Mouse (Mus musculus) thymus, adult 2 months (tissue): ENCODE data around the gene Rwdd2b. TPM values are rescaled to one million over a fixed set of nuclear protein-coding genes. Genes with fewer than 3 reads are reported as not detected.
A peak's percentile ranks its signal among the peaks of the same experiment; 100 is the strongest.

Experiments used
- DNase-seq: peaks from one replicate; pipeline ENCODE4 v3.0.0; 2021
- H3K27ac ChIP-seq: fragments of 200-500 bp; 2 replicates; pipeline ENCODE4 v1.5.1; 2012; ENCODE audit warnings: low read length, control low read depth; ENCODE audit not compliant: control insufficient read depth, insufficient read depth
- H3K27me3 ChIP-seq: fragments of 200-500 bp; 2 replicates; pipeline ENCODE4 v1.6.1; 2012; ENCODE audit warnings: mild to moderate bottlenecking, low read length, moderate library complexity, mixed read lengths; ENCODE audit not compliant: control insufficient read depth, insufficient read depth
- H3K36me3 ChIP-seq: fragments of 200-500 bp; 2 replicates; pipeline ENCODE4 v1.6.1; 2012; ENCODE audit warnings: mild to moderate bottlenecking, low read length, moderate library complexity; ENCODE audit not compliant: control insufficient read depth, insufficient read depth
- H3K4me1 ChIP-seq: fragments of 200-500 bp; replicated peaks from 2 replicates; pipeline ENCODE4 v1.6.1; 2012; ENCODE audit warnings: low read length; ENCODE audit not compliant: control insufficient read depth, insufficient read depth
- H3K4me3 ChIP-seq: fragments of 200-500 bp; 2 replicates; pipeline ENCODE4 v1.5.1; 2012; ENCODE audit warnings: mild to moderate bottlenecking, low read length, control low read depth, moderate library complexity; ENCODE audit not compliant: control insufficient read depth, insufficient read depth
- CTCF ChIP-seq: fragments of 200-500 bp; IDR thresholded peaks from 2 replicates; pipeline ENCODE4 v1.5.1; 2012; ENCODE audit warnings: mild to moderate bottlenecking, control low read depth, low read length, moderate library complexity, borderline replicate concordance; ENCODE audit not compliant: control insufficient read depth, poor library complexity, insufficient read depth; ENCODE audit errors: extremely low read depth
- POLR2A ChIP-seq: fragments of 200-500 bp; IDR thresholded peaks from 2 replicates; pipeline ENCODE4 v1.6.1; 2012; ENCODE audit warnings: mild to moderate bottlenecking, low read length, control low read depth, moderate library complexity; ENCODE audit not compliant: control insufficient read depth, poor library complexity, insufficient read depth; ENCODE audit errors: extremely low read depth
- WGBS: fragments of 180-500 bp; shearing (Covaris S2); methylation state at CpG from one replicate; pipeline ENCODE4 v1.1.7; 2018; 5-methylcytosine and 5-hydroxymethylcytosine counted together
- polyA plus RNA-seq: library from polyadenylated mRNA; depleted of rRNA; stranded (reverse); fragments of >200 nt; gene quantifications from 2 replicates; pipeline ENCODE4 v1.2.3, GENCODE M21; 2012; rRNA removed

The Rwdd2b gene
- 9.3 and 9.5 TPM in 2 replicates for polyA plus RNA-seq

DNA sequence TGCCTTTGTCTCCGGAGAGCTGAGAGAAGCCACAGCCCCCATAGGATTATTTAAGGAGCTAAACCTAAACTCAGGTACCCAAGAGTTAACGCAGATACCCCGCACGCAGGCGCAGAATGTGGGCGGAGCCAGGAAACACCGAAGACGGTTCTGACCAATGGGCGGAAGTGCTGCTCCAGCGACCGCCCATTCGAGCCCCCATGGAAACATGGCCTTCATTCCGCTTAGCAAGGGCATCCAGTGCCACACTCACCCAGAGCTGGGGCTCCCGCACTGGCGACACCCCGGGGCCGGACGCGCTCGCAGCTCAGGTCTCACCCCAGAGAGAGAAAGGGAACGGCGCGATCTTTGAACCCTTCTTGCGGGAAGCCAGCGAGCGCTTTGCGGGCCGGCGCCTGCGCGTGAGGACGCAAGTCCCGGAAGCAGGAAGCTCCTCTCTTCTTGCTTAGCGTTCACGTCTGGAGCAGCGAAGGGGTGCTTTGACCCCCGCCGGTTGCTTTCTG is at the start of gene Rwdd2b:
Gene Rwdd2b (minus strand): TSS at position 390 of the 503 bp plus-strand sequence.
- H3K27me3 ChIP-seq = no peaks in the 10 kb centered on the region
- H3K27ac ChIP-seq = peak within 1 kb of the TSS; percentile 58
- DNase-seq = peak; percentile 93
- H3K4me1 ChIP-seq = peaks cover 8% of the 10 kb centered on the region
- H3K36me3 ChIP-seq = no peaks in the 10 kb centered on the region
- TF ChIP-seq POLR2A = peak; percentile 15; the same call in 1 of the 2 replicates
- TF ChIP-seq CTCF = peak; percentile 22; the same call in 1 of the 2 replicates
- under 1% methylated on average over 38 of the region's 38 CpGs for WGBS
- H3K4me3 ChIP-seq = peak within 1 kb of the TSS; percentile 62

GRCm38 (mm10) chr16:87488605-87489004 is 48.2 kb upstream of the Rwdd2b start:
- TF ChIP-seq POLR2A (no peak), CTCF (no peak)
- H3K36me3 ChIP-seq = peaks cover 82% of the 10 kb centered on the region

GRCm38 (mm10) chr16:87486739-87487138 is 46.4 kb upstream of the Rwdd2b start:
- no peak for TF ChIP-seq POLR2A
- no peak for TF ChIP-seq CTCF
- Histone ChIP-seq H3K27me3 (no peaks in the 10 kb centered on the region), H3K27ac (no peak overlapping the region), H3K4me3 (no peak overlapping the region), H3K4me1 (no peaks in the 10 kb centered on the region), H3K36me3 (peaks cover 88% of the 10 kb centered on the region)
- 97% methylated on average over 5 of the region's 5 CpGs for whole genome bisulfite sequencing
- DNase-seq = no peak

More at GRCm38 (mm10) chr16:87488605-87489004, 48.2 kb upstream of the Rwdd2b start:
- H3K27ac ChIP-seq = no peak overlapping the region
- no peaks in the 10 kb centered on the region for H3K4me1 ChIP-seq
- H3K27me3 ChIP-seq = no peaks in the 10 kb centered on the region
- 64% methylated on average over 2 of the region's 2 CpGs for WGBS
- no peak overlapping the region for H3K4me3 ChIP-seq
- no peak for DNase-seq

DNA sequence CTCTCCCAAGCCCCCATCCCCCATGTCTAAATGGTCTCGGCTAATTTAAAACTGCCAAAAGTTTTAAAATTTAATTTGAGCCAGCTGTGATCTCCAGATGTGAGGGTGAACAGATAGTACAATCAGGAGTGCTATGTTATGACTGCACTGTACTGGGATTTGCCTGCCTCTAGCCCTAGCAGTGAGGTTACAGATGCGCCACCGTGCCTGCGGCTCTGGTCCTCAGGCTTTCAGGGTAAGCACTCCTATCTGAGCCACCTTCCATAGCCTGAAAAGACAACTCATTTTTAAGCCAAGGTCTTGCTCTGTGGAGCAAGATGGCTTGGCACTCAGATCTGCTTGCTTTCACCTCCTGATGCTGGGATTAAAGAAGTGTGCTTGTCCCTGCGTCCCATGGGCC is 44.0 kb upstream of the Rwdd2b start:
- Histone ChIP-seq H3K4me3 (no peak overlapping the region), H3K36me3 (peaks cover 80% of the 10 kb centered on the region), H3K27ac (no peak overlapping the region), H3K4me1 (no peaks in the 10 kb centered on the region), H3K27me3 (no peaks in the 10 kb centered on the region)
- no peak for TF ChIP-seq CTCF
- no peak for TF ChIP-seq POLR2A
- no peak for DNase-seq
- WGBS = 92% methylated on average over 5 of the region's 5 CpGs

DNA sequence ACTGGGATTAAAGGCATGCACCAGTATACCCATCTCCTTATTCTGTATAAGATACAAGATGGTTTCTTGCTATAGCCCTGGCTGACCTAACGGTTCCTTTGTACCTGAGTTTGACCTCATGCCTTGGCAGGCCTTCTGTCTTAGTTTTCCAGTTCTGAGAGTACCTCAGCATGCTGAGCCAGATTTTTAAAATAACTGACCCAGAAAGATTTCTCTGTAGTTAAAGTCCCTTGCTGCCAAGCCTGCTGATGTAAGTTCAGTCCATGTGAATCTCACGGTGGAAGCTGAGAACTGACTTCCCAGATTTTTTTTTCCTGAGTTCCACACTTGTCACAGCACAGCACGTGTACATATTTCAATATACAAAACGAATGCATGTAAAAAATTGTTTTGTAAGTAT is 30.2 kb upstream of the Rwdd2b start:
- WGBS = 94% methylated on average over 4 of the region's 4 CpGs
- Histone ChIP-seq H3K27ac (no peak overlapping the region), H3K4me1 (no peaks in the 10 kb centered on the region), H3K4me3 (no peak overlapping the region), H3K27me3 (no peaks in the 10 kb centered on the region), H3K36me3 (peaks cover 79% of the 10 kb centered on the region)
- TF ChIP-seq CTCF (no peak), POLR2A (no peak)
- no peak for DNase-seq

DNA sequence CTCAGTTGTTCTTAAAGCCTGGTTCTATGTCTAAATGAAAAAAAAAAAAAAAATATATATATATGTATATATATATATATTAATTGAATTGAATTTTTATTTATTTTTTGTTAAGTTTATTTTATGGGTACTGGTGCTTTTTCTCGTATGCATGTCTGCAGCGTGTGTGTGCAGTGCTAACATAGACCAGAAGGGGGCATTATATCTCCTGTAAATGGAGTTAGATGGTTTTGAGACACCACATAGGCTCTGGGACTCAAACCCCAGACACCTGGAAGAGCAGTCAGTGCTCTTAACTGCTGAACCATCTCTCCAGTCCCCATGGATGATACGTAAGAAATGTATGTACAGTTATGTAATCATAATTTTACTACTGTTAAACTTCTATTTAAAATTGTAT is 18.4 kb upstream of the Rwdd2b start:
- Histone ChIP-seq H3K4me3 (no peak overlapping the region), H3K36me3 (peaks cover 24% of the 10 kb centered on the region), H3K27ac (no peak overlapping the region), H3K27me3 (no peaks in the 10 kb centered on the region), H3K4me1 (peaks cover 10% of the 10 kb centered on the region)
- no peak for TF ChIP-seq POLR2A
- no peak for TF ChIP-seq CTCF
- WGBS = 98% methylated on average over 3 of the region's 3 CpGs
- no peak for DNase-seq
